Mouse (Mus musculus) B cell, adult 2 months (primary cell): ENCODE measurements around the gene Cep164.
"Not testable (repeated sequence)": the region's sequence is repeated elsewhere in the genome, so short reads cannot be mapped to it uniquely, and the experiment has no call there.

ENCODE experiments used
- DNase-seq, 2 experiments: peaks; one replicate each; pipeline ENCODE4 v3.0.0; 2022

Cep164 gene

GRCm38 (mm10) chr9:45828291-45828963 is at the start of gene Cep164:
Gene Cep164 (minus strand): TSS chr9:45828691.
- DNase-seq, result peak; percentile 81 to 82

DNA sequence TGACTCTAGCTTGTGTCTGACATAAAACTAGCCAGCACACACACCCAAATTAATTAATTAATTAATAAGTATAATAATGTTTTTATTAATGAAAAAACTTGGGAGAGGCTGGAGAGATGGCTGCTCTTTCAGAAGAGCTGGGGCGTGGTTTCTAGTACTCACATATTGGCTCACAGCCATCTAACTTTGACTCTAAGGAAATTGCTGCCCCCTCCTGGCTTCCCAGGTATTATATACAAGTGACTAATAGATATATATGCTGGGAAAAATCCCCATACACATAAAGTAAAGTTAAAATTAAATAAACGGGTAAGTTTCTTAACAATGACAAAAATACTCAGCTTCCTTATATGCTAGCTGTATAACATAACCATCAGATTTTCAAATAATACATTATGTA is 49.4 kb upstream of the Cep164 start:
- no peak for DNase-seq

- DNase-seq, result no peak
Measured at GRCm38 (mm10) chr9:45870265-45870664, 41.8 kb upstream of the Cep164 start.

DNA sequence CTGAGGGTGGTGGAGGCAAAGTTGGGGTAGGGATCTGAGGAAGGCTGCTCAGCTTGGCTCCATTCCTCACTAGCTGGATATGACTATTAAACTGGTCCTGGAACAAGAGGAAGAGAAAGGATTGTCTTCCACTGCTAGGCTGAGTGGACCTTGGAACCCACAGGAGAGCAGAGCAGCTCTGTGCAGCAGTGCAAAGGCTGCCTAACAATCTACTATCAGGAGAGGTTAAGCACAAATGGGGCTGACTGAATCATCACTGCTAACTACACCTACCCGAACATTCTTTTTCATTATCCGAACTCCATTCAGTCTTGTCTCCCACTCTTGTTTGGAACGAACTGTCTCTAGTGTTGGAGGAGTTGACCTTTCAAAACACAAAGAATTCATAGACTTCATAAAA is 40.7 kb upstream of the Cep164 start:
- no peak for DNase-seq

DNA sequence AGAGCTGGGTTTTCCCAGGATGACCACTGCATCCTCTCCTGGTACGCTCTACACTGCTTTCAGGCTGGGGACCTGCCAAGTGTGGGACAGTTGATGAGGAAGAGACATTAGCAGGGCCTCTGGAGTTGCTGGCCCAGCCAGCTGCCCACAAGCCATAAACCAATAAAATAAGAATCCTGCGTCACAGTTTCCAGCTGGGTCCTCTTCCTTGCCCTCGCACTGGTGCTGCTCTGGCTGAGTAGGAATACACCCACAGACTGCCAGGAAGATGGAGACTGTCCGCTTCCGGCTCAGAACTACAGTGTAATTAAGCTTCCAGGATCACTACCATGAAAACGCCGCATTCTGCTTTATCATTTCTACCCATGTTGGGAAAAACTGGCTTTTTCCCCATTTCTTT is 33.3 kb upstream of the Cep164 start:
- DNase-seq, result no peak

GRCm38 (mm10) chr9:45859364-45859763 is 30.9 kb upstream of the Cep164 start:
- no peak for DNase-seq

- no peak for DNase-seq
Measured at GRCm38 (mm10) chr9:45854136-45854535, 25.6 kb upstream of the Cep164 start.

GRCm38 (mm10) chr9:45853695-45854094 is 25.2 kb upstream of the Cep164 start:
- no peak for DNase-seq

GRCm38 (mm10) chr9:45851776-45852175 is 23.3 kb upstream of the Cep164 start:
- no peak for DNase-seq

GRCm38 (mm10) chr9:45851330-45851729 is 22.8 kb upstream of the Cep164 start:
- DNase-seq, result no peak

DNA sequence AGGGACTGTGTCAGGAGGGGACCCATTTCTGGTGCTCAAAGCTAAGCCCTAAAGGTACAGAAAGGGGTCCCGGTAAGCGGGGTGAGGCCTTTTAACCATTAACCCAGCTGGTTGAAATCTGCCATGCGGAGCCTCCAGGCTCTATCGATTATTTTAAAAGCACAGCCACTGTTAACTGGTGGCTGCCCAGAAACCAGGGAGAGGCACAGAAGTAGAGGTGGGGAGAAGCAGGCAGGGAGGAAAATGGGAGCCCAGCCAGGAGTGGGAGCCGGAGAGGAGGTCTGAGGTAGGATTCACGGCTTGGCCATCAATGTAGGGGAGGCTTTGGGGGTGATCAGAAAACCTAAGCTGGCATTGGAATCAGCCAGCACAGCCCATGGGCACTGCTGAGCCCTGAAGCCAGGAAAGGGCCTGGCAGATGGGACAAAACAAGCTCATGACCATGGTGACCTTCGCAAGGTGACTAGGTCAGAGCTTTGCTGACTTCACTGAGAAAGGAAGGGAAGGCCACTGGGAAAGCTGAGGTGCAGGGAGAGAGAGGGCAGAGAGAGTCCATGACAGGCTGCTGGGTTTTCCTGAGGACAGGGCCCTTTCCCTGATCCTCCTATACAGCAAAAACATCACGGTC is 22.2 kb upstream of the Cep164 start:
- no peak for DNase-seq

GRCm38 (mm10) chr9:45849528-45850408 is 21.3 kb upstream of the Cep164 start:
- no peak for DNase-seq

DNA sequence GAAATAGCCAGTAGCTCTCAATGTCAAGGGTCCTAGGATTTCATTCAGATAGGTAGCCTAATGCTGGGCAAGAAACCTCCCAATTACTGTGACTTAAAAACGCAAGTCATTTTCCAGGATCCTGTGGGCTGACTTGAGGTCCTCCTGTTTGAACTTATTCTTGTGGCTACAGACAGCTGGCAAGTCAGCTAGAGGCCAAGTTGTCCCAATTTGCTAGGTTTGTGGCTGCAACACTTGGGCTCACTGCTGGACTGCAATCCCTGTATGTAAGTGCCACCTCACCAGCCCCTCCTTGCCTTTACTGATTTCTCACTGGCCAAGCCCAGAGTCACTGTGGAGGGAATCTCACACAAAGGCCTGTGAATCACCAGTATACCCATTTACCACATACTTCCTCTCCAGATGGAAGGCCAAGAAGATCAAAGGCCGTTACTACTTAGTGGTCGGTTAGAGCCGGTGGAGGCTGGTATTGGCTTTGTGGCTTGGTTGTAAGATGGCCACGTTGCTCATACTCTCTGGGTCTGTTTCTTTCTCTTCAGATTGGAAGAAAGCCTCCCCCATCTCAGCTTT is 18.5 kb upstream of the Cep164 start:
- no peak for DNase-seq

DNA sequence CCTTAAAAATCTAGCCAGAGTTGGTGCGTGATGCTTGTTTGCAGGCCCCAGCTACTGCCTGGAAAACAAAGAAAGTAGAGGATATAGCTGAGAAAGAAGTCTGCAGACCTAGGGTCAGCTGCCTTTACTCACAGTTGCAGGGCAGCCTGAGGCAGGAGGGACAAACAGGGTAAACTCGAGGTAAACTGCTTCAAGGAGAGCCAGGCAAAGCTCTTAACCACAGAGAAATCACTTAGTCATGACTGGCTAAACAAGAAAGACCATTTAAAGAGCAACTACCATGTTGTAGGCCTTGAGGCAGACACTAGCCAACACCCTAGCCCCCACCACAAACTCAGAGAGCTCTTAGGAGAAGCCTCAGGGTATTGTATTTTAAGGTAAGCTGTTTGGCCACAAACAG is 17.7 kb upstream of the Cep164 start:
- DNase-seq, result not testable (repeated sequence)

GRCm38 (mm10) chr9:45845541-45845940 is 17.1 kb upstream of the Cep164 start:
- DNase-seq, result no peak

- DNase-seq, result no peak
Measured at GRCm38 (mm10) chr9:45843780-45844179, 15.3 kb upstream of the Cep164 start.

DNA sequence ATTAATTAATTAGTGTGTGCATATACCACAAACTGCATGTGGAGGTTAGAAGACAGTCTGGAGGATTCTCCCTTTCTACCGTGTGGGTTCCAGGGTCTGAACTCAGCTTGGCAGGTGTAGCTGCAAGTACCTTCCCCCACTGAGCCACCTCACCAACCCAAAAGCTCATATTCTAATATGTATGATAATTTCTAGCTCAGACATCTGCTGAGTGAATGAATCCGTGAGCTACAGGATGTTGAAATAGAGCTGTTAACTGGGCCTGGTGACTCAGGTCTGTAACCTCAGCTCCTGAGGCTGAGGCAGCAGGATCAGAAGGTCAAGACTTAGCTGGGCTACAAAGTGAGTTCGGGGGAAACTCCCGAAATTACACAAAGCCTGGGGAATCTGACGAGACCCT is 14.5 kb upstream of the Cep164 start:
- no peak for DNase-seq

- no peak for DNase-seq
Measured at GRCm38 (mm10) chr9:45841458-45841857, 13.0 kb upstream of the Cep164 start.

- DNase-seq, result no peak
Measured at GRCm38 (mm10) chr9:45840331-45840730, 11.8 kb upstream of the Cep164 start.

DNA sequence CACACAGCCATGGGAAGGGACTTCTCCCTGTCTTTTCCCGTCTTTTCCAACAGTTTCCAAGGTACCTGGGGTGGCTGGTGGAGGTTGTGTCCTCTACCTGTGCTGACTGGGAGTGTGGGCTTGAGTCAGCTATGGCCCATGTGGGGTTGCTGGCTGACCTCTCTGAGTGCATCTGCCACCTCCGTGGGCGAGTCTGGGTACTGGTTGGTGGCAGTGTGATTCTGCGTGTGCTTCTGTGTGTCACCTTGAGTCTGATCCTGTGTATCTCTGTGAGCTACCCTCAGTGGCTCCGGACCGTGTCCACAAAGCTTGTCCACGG is 11.4 kb upstream of the Cep164 start:
- no peak for DNase-seq

DNA sequence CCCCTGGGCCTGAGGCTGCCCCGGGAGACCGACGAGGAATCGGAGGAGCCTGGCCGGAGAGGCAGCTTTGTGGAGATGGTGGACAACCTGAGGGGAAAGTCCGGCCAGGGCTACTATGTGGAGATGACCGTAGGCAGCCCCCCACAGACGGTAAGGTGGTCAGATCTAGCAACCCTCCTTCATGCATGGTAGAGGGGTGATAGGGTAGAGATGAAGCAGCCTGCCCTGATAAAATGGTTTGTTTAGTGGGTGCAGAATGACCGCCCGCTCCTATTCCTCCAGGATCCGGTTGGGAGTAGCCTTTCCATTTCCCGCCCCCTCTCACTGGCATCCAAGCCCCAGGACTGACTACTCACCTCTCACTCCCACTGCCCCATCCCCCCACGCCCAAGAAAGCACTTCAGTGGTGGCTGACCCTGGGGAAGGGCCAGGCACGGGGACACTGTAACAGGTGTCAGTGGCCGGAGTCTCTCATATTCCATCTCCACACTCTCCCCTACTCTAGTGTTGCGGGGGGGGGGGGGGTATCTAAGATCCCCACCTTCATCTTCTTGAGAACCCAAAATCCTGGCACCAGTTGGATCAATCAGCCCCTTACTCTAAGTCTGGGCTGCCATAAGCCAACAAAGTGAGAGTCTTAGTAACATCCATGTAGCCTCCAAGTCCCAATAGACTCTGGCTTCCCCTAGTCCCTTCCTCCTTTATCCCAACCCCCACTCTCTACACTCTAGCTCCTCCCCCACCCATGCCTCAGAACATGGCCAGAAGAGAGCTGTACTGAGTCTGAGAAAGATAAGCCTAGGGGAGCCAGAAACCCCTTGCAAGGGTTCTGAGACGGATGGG is 10.9 kb upstream of the Cep164 start:
- DNase-seq, result no peak

DNA sequence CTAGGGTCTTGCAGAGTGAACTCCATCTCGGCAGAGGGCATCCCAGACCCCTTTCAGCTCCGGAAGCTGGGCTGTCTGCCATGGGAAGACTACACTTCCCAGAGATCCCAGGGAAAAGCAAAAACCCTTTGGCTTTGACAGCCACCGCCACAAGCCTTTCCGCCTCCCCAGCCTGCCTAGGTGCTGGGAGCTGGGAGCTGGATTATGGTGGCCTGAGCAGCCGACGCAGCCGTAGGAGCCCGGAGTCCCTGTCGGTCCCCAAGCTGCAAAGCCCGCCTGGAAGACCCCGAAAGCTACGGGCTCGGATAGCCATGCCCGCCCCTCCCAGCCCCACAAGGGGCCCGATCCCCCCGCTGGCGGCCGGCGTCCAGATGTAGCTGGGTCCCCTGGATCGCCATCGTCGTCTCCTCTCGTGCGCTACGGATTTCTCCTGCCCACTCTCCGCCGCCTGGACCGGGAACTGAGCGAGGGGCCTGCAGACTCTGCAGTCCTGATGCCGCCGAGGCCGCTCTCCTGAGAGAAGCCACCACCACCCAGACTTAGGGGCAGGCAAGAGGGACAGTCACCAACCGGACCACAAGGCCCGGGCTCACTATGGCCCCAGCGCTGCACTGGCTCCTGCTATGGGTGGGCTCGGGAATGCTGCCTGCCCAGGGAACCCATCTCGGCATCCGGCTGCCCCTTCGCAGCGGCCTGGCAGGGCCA is 10.1 kb upstream of the Cep164 start, which contains the start of gene Bace1:
Gene Bace1 (plus strand): TSS at position 147 of the 705 bp plus-strand sequence.
- DNase-seq, result no peak
